Mouse (Mus musculus): ENCODE results near the gene Cfap46.

DNA sequence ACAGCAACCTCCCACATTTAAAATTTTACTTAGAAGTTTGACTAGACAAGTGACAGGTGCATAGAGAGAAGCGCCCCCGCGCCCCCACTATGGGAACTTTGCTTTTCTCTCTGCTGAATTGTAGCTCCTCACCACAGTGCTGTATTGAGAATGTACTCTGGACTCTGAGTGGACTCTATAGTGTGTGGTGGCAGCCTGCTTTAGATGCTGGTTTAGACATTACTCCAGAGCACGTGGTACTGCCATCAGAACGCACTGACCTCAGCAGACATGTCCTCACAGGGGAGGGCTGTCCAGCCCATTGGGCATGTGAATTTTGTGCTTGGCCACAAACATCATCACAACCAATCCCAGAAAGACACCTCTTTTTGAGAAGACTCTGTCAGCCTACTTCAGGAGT, 112.8 kb downstream of the Cfap46 start:
- TF ChIP-seq POLR2A (IDR thresholded peaks at IDR 0.05; ENCODE audit: borderline replicate concordance, extremely low read depth, insufficient read depth, insufficient read length, poor library complexity, severe bottlenecking) (no peak), CTCF (IDR thresholded peaks at IDR 0.05; ENCODE audit: borderline replicate concordance, extremely low read depth, insufficient read depth, insufficient read length) (no peak)
